Mouse (Mus musculus) midbrain, embryonic 15.5 days (tissue): ENCODE results near the gene Chchd6. TPM values are rescaled to one million over a fixed set of nuclear protein-coding genes. Genes with fewer than 3 reads are reported as not detected.

Experiments
- ATAC-seq: fragments of 200-750 bp; cut with Nextera tagmentation; replicated peaks from 2 replicates; pipeline ENCODE4 v1.8.0; 2017; ENCODE audit warnings: moderate TSS enrichment
- H3K27ac ChIP-seq: fragments of 300-500 bp; sonication (generic); 2 replicates; pipeline ENCODE4 v1.5.1; 2015; ENCODE audit warnings: mild to moderate bottlenecking, inconsistent platforms
- H3K27me3 ChIP-seq: fragments of 300-500 bp; sonication (generic); replicated peaks from 2 replicates; pipeline ENCODE4 v1.6.1; 2015; ENCODE audit warnings: inconsistent platforms
- H3K36me3 ChIP-seq: fragments of 300-500 bp; sonication (generic); replicated peaks from 2 replicates; pipeline ENCODE4 v1.6.1; 2015; ENCODE audit warnings: inconsistent platforms
- H3K4me1 ChIP-seq: fragments of 300-500 bp; sonication (generic); 2 replicates; pipeline ENCODE4 v1.6.1; 2015; ENCODE audit warnings: inconsistent platforms
- H3K4me2 ChIP-seq: fragments of 300-500 bp; sonication (generic); 2 replicates; pipeline ENCODE4 v1.6.1; 2015; ENCODE audit warnings: inconsistent platforms, mild to moderate bottlenecking, moderate library complexity
- H3K4me3 ChIP-seq: fragments of 300-500 bp; sonication (generic); 2 replicates; pipeline ENCODE4 v1.5.1; 2015; ENCODE audit warnings: mild to moderate bottlenecking, inconsistent platforms
- H3K9ac ChIP-seq: fragments of 300-500 bp; sonication (generic); 2 replicates; pipeline ENCODE4 v1.6.1; 2015; ENCODE audit warnings: mild to moderate bottlenecking, inconsistent platforms
- H3K9me3 ChIP-seq: fragments of 300-500 bp; sonication (generic); 2 replicates; pipeline ENCODE4 v1.6.1; 2016; ENCODE audit warnings: inconsistent platforms
- WGBS: fragments of 180-500 bp; shearing (Covaris S2); methylation state at CpG from one replicate; pipeline ENCODE4 v1.1.7; 2015; ENCODE audit warnings: mixed read lengths; 5-methylcytosine and 5-hydroxymethylcytosine counted together
- polyA plus RNA-seq: library from polyadenylated mRNA; unstranded; fragments of >200 nt; fragmentation: Nextera tagmentation; extraction: Ambion mirVana; gene quantifications from 2 replicates; pipeline ENCODE4 v1.2.1, GENCODE M21; 2015

The Chchd6 gene
- polyA plus RNA-seq, 1 experiment from 2014 or later, result 173 TPM

DNA sequence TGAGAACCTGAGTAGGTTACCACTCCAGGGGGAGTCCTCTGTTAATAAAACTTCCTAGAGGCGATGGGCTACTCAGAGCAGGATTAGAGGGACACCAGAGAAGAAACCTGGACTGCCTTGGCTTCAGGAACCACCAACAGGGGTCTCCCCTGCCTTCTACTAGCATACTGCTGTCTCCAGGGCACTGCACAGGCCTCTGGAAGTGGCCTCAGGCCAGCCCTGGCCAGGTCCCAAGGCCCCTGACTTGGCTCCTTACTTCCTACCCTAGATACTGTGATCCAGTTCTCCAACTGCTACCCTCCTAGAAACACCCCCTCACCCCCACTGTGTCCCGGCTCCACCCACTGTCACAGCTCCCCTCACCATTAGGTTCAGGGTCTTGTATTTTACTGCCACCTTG lies 256.0 kb downstream of the Chchd6 start:
- no peak for ATAC-seq
- Histone ChIP-seq H3K9me3 (no peaks in the 10 kb centered on the region), H3K36me3 (peaks cover 61% of the 10 kb centered on the region), H3K9ac (no peak overlapping the region), H3K4me1 (peaks cover 11% of the 10 kb centered on the region), H3K27ac (no peak overlapping the region), H3K27me3 (no peaks in the 10 kb centered on the region), H3K4me3 (no peak overlapping the region), H3K4me2 (no peak overlapping the region)
- 82% methylated on average over 2 of the region's 2 CpGs for WGBS

DNA sequence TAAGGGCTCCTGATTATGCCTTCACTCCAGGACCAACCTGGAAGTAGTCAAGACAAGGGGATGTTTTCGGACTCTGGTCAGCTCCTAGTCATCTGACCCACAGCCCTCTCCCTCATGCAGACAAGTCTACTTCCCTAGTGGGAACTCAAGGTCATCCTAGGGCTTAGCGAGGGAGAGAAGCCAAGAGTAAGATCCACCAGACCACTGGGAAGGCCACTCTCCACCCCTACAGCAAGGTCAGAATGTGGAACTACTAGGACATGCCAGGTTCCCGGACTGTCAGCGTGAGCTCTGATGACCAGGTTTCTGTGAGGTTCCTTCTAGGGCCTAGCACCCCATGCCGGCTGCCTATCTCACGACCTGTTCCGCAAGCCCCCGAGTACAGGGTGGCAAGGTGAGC lies 256.7 kb downstream of the Chchd6 start:
- Histone ChIP-seq H3K27ac (no peak overlapping the region), H3K4me3 (no peak overlapping the region), H3K9ac (no peak overlapping the region), H3K36me3 (peaks cover 61% of the 10 kb centered on the region), H3K9me3 (no peaks in the 10 kb centered on the region), H3K4me2 (no peak overlapping the region), H3K27me3 (no peaks in the 10 kb centered on the region), H3K4me1 (peaks cover 17% of the 10 kb centered on the region)
- 90% methylated on average over 8 of the region's 8 CpGs for WGBS
- no peak for ATAC-seq

DNA sequence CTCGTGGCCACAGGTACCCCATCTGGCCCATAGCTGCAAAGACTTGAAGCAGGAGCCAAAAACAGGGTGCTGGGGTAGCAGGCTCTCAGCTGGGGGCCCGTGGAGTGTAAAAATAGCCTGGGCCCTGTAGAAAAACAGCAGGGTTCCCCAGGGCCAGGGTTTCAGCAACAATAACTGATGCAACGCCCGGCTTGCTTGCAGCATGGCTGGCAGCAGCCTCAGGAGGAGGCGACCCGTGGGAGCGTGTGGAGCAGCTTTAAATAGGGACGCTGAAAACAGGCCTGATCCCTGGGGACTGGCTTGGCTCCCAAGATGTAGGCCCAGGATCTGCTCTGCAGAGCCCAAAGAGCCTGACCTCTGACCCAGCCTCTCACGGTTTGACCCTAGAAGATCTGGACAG lies 257.9 kb downstream of the Chchd6 start:
- H3K4me3 ChIP-seq, result no peak overlapping the region
- H3K27me3 ChIP-seq, result no peaks in the 10 kb centered on the region
- no peak overlapping the region for H3K4me2 ChIP-seq
- no peak overlapping the region for H3K27ac ChIP-seq
- ATAC-seq, result no peak
- peaks cover 22% of the 10 kb centered on the region for H3K4me1 ChIP-seq
- peaks cover 70% of the 10 kb centered on the region for H3K36me3 ChIP-seq
- no peaks in the 10 kb centered on the region for H3K9me3 ChIP-seq
- no peak overlapping the region for H3K9ac ChIP-seq
- WGBS, result 70% methylated on average over 9 of the region's 9 CpGs

DNA sequence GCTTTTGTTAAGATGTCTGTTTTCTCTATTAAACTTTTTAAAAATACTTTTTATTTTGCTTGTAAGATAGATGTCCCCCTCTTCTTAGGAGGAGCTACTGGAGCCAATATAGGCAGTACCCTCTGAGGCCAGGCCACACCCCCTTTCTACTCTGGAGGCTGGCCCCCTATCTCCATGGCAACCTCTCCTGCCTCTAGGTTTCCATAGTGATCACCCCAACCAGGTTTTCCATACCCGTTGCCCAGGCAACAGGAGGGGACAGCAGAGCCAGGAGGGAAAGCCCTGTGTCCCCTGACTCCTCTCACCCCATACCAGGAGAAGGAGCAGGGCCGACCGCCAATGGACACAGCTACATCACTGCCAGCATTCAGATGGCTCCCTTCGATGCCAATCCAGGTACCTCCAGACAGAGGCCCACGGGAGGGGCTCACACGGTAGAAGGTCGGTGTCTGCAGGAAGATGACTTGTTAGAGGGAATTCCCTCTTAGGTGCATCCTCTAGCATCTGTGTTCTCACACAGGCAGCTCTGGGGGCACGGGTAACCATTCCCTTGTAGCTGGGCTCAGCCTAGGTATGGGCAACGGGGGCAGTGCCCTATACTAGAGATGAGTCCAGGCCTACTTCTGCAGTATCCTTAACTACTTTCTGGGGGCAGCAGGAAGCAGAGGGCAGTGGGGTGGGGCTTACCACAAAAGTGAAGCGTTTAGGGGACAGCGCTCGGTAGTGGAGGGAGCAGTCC lies 261.3 kb downstream of the Chchd6 start:
- peak overlapping the region; percentile 8; the same call in 1 of the 2 replicates for H3K9ac ChIP-seq
- H3K4me2 ChIP-seq, result peak overlapping the region; percentile 10
- peaks cover 71% of the 10 kb centered on the region for H3K36me3 ChIP-seq
- no peak overlapping the region for H3K4me3 ChIP-seq
- no peaks in the 10 kb centered on the region for H3K9me3 ChIP-seq
- peak overlapping the region; percentile 77 for H3K27ac ChIP-seq
- peak; percentile 86 for ATAC-seq
- peaks cover 22% of the 10 kb centered on the region for H3K4me1 ChIP-seq
- no peaks in the 10 kb centered on the region for H3K27me3 ChIP-seq
- WGBS, result 32% methylated on average over 12 of the region's 12 CpGs

Other genes starting within 250 kb of the Chchd6 start
- gene Plxna1, start 233.0 kb downstream of the Chchd6 start, polyA plus RNA-seq, result 85.3 and 88.3 TPM in 2 replicates
- 16.7 and 16.8 TPM in 2 replicates for gene Txnrd3, start 48.3 kb upstream of the Chchd6 start, polyA plus RNA-seq
- not detected in 2 replicates for gene Vmn1r40, start 111.9 kb upstream of the Chchd6 start, polyA plus RNA-seq
- not detected in 2 replicates for gene Vmn1r41, start 145.1 kb upstream of the Chchd6 start, polyA plus RNA-seq